Mouse (Mus musculus) stomach, postnatal 0 days (tissue): Measurements from ENCODE around the gene Dusp8. TPM values are rescaled to one million over a fixed set of nuclear protein-coding genes. Genes with fewer than 3 reads are reported as not detected.
"Not testable (repeated sequence)": the region's sequence is repeated elsewhere in the genome, so short reads cannot be mapped to it uniquely, and the experiment has no call there.

Experiments
- ATAC-seq: fragments of 200-750 bp; cut with Nextera tagmentation; 2 replicates; pipeline ENCODE4 v1.8.0; 2017; ENCODE audit not compliant: low FRiP score, low TSS enrichment
- DNase-seq: peaks from one replicate; pipeline ENCODE4 v3.0.0-alpha.2; 2016; ENCODE audit warnings: low spot score
- H3K27ac ChIP-seq: fragments of 300-500 bp; sonication (generic); replicated peaks from 2 replicates; pipeline ENCODE4 v1.5.1; 2014; ENCODE audit warnings: mild to moderate bottlenecking, control low read depth
- H3K27me3 ChIP-seq: fragments of 300-500 bp; sonication (generic); 2 replicates; pipeline ENCODE4 v1.6.1; 2014; ENCODE audit warnings: low read length; ENCODE audit not compliant: control insufficient read depth, insufficient read depth
- H3K36me3 ChIP-seq: fragments of 300-500 bp; sonication (generic); 2 replicates; pipeline ENCODE4 v1.6.1; 2014; ENCODE audit warnings: low read length, mixed read lengths; ENCODE audit not compliant: control insufficient read depth, insufficient read depth
- H3K4me1 ChIP-seq: fragments of 300-500 bp; sonication (generic); replicated peaks from 2 replicates; pipeline ENCODE4 v1.6.1; 2014; ENCODE audit warnings: antibody characterized with exemption; ENCODE audit not compliant: control insufficient read depth, insufficient read depth
- H3K4me2 ChIP-seq: fragments of 300-500 bp; sonication (generic); replicated peaks from 2 replicates; pipeline ENCODE4 v1.6.1; 2014; ENCODE audit warnings: low read depth, mild to moderate bottlenecking, control low read depth, moderate library complexity
- H3K4me3 ChIP-seq: fragments of 300-500 bp; sonication (generic); 2 replicates; pipeline ENCODE4 v1.5.1; 2014; ENCODE audit warnings: low read depth, low read length, control low read depth
- H3K9ac ChIP-seq: fragments of 300-500 bp; sonication (generic); 2 replicates; pipeline ENCODE4 v1.6.1; 2014; ENCODE audit warnings: mild to moderate bottlenecking, low read length, control low read depth, mixed read lengths
- H3K9me3 ChIP-seq: fragments of 300-500 bp; sonication (generic); 2 replicates; pipeline ENCODE4 v1.6.1; 2016; ENCODE audit warnings: low read length; ENCODE audit not compliant: control insufficient read depth
- CTCF ChIP-seq: IDR thresholded peaks from 2 replicates; pipeline ENCODE4 v1.5.1; 2016; ENCODE audit warnings: antibody characterized with exemption, low read depth, mild to moderate bottlenecking, moderate library complexity
- EP300 ChIP-seq: optimal IDR thresholded peaks from 2 replicates; pipeline ENCODE3; 2016; ENCODE audit warnings: antibody characterized with exemption
- WGBS: fragments of 180-500 bp; shearing (Covaris S2); extraction: QIAGEN DNeasy Blood & Tissue Kit; methylation state at CpG from one replicate; pipeline ENCODE4 v1.1.7; 2014; 5-methylcytosine and 5-hydroxymethylcytosine counted together
- polyA plus RNA-seq: library from polyadenylated mRNA; unstranded; fragments of >200 nt; fragmentation: Nextera tagmentation; extraction: Ambion mirVana; gene quantifications from 2 replicates; pipeline ENCODE4 v1.2.1, GENCODE M21; 2015

Dusp8 gene
- polyA plus RNA-seq, 1 experiment from 2014 or later: 3.6 TPM

DNA sequence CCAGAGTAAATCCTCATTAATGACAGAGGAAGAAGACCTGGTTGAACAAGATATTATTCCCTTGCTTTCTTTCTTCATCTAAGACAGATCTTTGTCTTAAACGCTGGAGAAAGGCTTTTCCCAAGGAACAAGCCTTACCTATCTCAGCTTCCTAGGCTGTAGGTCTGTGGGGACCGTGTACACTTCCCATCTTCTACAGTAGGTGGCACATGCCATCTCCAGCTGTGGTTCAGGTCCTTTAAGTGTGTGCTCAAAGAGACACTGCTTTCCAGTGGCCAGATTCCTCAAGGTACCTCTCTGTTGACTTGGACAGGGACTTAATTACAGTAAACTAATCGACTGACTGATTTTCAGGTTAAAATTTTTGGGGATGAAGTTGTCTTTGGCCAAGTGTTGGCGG lies 33.2 kb upstream of the Dusp8 start:
- no peaks in the 10 kb centered on the region for H3K9me3 ChIP-seq
- WGBS: 63% methylated on average over 4 of the region's 4 CpGs
- H3K4me3 ChIP-seq: no peak overlapping the region
- ATAC-seq (no peak), DNase-seq (no peak)
- no peak overlapping the region for H3K9ac ChIP-seq
- H3K27ac ChIP-seq: no peak overlapping the region
- no peak for TF ChIP-seq EP300
- peak; percentile 54 for TF ChIP-seq CTCF
- no peaks in the 10 kb centered on the region for H3K4me1 ChIP-seq
- H3K36me3 ChIP-seq: no peaks in the 10 kb centered on the region
- no peaks in the 10 kb centered on the region for H3K27me3 ChIP-seq
- H3K4me2 ChIP-seq: no peak overlapping the region

DNA sequence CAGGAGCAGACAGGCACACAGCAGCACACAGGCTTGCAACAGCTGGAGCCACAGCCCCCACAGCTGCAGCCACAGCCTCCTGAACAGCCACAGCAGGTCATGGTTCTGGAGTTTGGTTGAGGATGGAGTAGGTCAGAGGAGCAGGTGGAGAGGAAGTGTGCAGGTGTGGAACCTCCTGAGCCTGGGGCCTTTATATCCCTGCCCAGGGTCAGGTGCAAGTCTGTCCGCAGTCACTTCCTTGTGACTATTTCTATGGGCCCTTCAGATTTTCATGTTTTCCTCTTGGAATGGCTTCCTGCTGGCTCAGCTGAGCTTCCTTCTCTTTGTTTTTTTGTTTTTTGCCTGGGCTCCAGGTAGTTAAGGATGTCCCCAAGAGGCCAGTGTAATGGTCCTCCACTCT lies 25.0 kb upstream of the Dusp8 start, which contains the start of gene Gm45618:
Gene Gm45618 (minus strand): TSS at position 101 of the 400 bp plus-strand sequence.
- H3K4me3 ChIP-seq, H3K36me3 ChIP-seq, ATAC-seq, H3K9ac ChIP-seq, H3K4me2 ChIP-seq, DNase-seq, H3K27me3 ChIP-seq, H3K4me1 ChIP-seq, H3K27ac ChIP-seq, H3K9me3 ChIP-seq: not testable (repeated sequence)
- WGBS: 57% methylated on average over 1 of the region's 1 CpGs

DNA sequence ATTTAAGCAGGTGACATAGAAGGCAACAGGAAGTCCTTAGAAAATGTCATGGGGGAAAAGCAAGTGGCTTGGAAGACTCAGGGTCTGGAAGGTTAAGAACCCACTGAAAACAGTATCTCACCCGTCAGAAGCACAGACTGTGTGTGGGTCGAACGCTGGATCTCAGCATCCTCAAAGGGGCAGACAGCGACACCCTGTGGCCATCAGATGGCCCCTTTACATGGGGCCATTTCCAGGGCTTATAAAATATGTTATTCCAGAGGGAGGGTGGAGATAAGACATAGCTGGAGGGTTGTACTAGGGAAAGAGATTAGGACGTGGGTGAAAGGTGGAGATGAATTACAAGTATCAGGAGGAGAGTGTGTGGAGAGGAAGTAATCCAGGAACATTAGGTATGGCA lies 24.0 kb upstream of the Dusp8 start:
- H3K27me3 ChIP-seq: no peaks in the 10 kb centered on the region
- no peak for DNase-seq
- ATAC-seq: no peak

DNA sequence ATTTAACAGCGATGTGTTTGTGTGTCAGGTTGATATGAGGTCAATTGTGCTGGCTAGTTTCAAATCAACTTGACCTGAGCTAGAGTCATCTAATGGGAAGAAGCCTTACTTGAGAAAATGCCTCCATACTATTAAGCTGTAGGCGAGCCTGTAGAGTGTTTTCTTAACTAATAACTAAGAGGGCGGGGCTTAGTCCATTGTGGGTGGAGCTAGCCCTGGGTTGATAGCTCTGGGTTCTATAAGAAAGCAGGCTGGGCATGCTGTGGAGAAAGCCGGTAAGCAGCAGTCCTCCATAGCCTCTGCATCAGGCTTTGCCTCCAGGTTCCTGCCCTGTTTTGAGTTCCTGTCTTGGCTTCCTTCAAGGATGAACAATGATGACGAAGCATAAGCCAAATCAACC lies 9.1 kb upstream of the Dusp8 start:
- H3K27me3 ChIP-seq: no peaks in the 10 kb centered on the region
- WGBS: 49% methylated on average over 5 of the region's 5 CpGs
- H3K9ac ChIP-seq: no peak overlapping the region
- no peaks in the 10 kb centered on the region for H3K4me1 ChIP-seq
- H3K4me2 ChIP-seq: no peak overlapping the region
- TF ChIP-seq CTCF: no peak
- no peak for TF ChIP-seq EP300
- 0 out of 2 replicates have a peak, but pooled peaks have one; percentile 8 for ATAC-seq
- H3K4me3 ChIP-seq: no peak overlapping the region
- H3K36me3 ChIP-seq: no peaks in the 10 kb centered on the region
- DNase-seq: no peak
- H3K27ac ChIP-seq: no peak overlapping the region
- no peaks in the 10 kb centered on the region for H3K9me3 ChIP-seq

More for the DNA sequence above, 24.0 kb upstream of the Dusp8 start:
- no peak overlapping the region for H3K27ac ChIP-seq
- no peak overlapping the region for H3K4me2 ChIP-seq
- no peaks in the 10 kb centered on the region for H3K36me3 ChIP-seq
- H3K4me3 ChIP-seq: no peak overlapping the region
- H3K4me1 ChIP-seq: no peaks in the 10 kb centered on the region
- no peaks in the 10 kb centered on the region for H3K9me3 ChIP-seq
- no peak overlapping the region for H3K9ac ChIP-seq
- WGBS: 17% methylated on average over 5 of the region's 5 CpGs
- peak; percentile 61 for TF ChIP-seq CTCF
- no peak for TF ChIP-seq EP300

DNA sequence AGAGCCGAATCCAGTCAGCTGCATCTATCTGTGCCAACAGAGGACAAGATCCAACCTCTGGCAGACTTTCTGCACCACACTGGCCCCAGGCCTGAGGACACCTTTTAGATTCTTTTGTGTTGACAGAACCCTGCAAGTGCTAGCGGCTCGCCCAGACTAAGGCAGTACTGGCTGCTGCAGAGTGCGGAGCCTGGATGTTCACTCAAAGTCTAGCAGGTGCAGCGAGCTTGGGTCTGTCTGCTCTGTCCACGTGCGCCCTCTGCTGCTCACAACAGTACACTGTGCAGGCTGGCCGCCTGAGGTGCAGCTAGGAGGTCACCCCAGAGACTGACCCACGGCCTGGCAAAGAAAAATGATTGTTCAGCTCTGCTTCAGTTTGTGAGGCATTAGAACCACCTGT lies 2.1 kb upstream of the Dusp8 start:
- no peak overlapping the region for H3K4me2 ChIP-seq
- H3K9me3 ChIP-seq: no peaks in the 10 kb centered on the region
- DNase-seq: peak; percentile 90
- peak; percentile 78 for ATAC-seq
- H3K9ac ChIP-seq: no peak overlapping the region
- H3K27ac ChIP-seq: no peak overlapping the region
- H3K27me3 ChIP-seq: peaks cover 2% of the 10 kb centered on the region; the same call in 1 of the 2 replicates
- H3K4me3 ChIP-seq: no peak overlapping the region
- 7% methylated on average over 9 of the region's 9 CpGs for WGBS
- no peaks in the 10 kb centered on the region for H3K36me3 ChIP-seq
- no peaks in the 10 kb centered on the region for H3K4me1 ChIP-seq
- TF ChIP-seq EP300: no peak
- TF ChIP-seq CTCF: peak; percentile 96

DNA sequence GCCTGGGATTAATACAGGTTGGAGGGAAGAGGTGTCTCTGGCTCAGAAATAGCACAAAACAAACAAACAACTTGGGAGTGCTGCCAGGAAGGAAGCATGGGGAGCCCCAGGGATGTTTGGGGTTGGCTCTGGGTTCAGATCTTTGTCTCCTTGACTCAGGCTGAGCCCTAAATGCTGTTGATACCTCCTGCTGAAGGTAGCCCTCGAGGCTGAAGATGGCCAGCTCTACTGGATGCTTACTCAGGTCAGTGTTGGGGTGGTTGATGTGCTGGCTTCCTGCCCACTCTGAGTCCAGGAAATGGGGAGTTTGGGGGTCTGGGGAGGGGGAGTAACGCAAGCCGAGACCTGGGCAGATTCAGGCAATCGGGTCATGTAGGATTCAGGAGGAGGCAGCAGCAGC lies 1.1 kb upstream of the Dusp8 start:
- TF ChIP-seq EP300: no peak
- TF ChIP-seq CTCF: no peak
- Histone ChIP-seq H3K27ac (no peak overlapping the region), H3K27me3 (peaks cover 2% of the 10 kb centered on the region; the same call in 1 of the 2 replicates), H3K4me2 (no peak overlapping the region), H3K36me3 (no peaks in the 10 kb centered on the region), H3K9ac (no peak overlapping the region), H3K4me1 (no peaks in the 10 kb centered on the region), H3K9me3 (no peaks in the 10 kb centered on the region), H3K4me3 (no peak overlapping the region)
- DNase-seq (no peak), ATAC-seq (no peak)
- WGBS: 56% methylated on average over 4 of the region's 4 CpGs
